ENCODE assay signal across 19 mouse cellular contexts in the genomic region with DNA sequence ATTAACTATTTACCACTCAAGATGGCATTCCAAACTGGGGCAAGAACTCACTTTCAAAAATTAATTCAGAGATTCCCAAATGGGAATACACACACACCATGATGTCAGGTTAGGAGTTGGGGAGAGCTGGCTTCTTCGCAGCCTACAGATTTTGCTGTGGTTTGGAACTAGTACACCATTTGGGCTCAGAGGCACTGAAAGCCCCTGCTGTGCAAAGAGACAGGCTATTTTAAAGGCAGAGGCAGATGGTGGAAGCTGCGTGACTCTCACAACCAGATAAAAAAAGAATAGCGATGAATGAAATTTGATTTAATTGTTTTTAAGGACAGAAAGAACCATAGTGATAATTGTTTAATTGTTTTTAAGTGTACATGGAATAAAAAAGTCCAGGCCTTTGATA.
DNase-seq lines count a peak whose midpoint lies in the region; ATAC-seq lines count a peak whose summit lies in the region.
"Had no signal": no experiment of that assay in that cellular context is flagged by ENCODE, and none has a peak within 500 bp of the region (broad histone marks: within the 10 kb centered on the region; RNA-seq: fewer than 3 reads in every experiment).

No protein-coding gene starts in this region.

- DNase-seq in frontal cortex, postnatal 25 days (ENCODE audit: low spot score in 2 of 2) = no peak
- peak; percentile 9 for DNase-seq in cerebellum, adult 11-12 months
- peak; percentile 16 for DNase-seq in cerebellum, adult 9-11 months
- DNase-seq in telencephalon, adult 2 months (ENCODE audit: low read depth, low spot score) = peak; percentile 31
- DNase-seq in urinary bladder, postnatal 25 days (ENCODE audit: low spot score) = no peak
- DNase-seq: adrenal gland, postnatal 25 days; heart, adult 2 months; kidney, adult 18-20 months; kidney, postnatal 25 days; liver, postnatal 0 days; lung, postnatal 36 days; midbrain, embryonic 14.5 days; retina, postnatal 1 day; thymus, postnatal 4 days had no signal

- ATAC-seq in frontal cortex, adult (ENCODE audit: low TSS enrichment) = peak; percentile 83
- no peak for ATAC-seq in megakaryocyte, adult 5-6 weeks (ENCODE audit: poor library complexity, severe bottlenecking)
- ATAC-seq: forebrain, embryonic 13.5 days; inflammation-experienced regulatory T-cells, adult 6 months; liver, embryonic 12.5 days; liver, postnatal 0 days had no signal

Comparison
In these comparisons a context has a peak if more than half of its experiments do, and no peak if none do; other contexts are left out.
1. DNase-seq: peak in cerebellum, adult 11-12 months (single experiment), cerebellum, adult 9-11 months (single experiment) and telencephalon, adult 2 months (single experiment); none in frontal cortex, postnatal 25 days (0 of 2) and urinary bladder, postnatal 25 days (single experiment).